Mouse (Mus musculus) adrenal gland, adult 8-10 months (tissue): Measurements from ENCODE around the gene Olfr1359. TPM values are rescaled to one million over a fixed set of nuclear protein-coding genes. Genes with fewer than 3 reads are reported as not detected.
"Not testable (repeated sequence)": the region's sequence is repeated elsewhere in the genome, so short reads cannot be mapped to it uniquely, and the experiment has no call there.

ENCODE experiments used
- DNase-seq: peaks from one replicate; pipeline ENCODE4 v3.0.0; 2022
- total RNA-seq, 4 experiments: library from RNA; stranded (reverse); gene quantifications; 2 replicates each; pipeline ENCODE4 v1.2.4; 2022

Gene Olfr1359
- total RNA-seq: not detected

DNA sequence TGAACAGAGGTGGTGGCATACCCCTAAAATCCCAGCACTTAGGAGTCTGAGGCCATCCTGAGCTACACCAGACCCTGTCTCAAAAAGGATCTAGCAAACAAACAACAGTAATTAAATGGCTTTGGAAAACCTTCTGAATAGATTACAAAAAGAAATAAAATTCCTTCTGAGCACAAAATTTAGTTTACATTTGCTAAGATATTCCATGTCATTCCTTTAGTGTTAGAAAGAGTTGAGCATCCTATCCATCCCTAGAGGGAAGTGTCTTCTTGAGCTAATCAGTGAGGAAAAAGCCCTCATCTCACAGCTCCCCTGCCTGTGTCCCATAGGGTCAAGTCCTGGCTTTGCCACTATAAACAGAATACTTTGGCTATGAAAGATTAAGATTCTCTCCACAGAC, at the start of gene Olfr1359:
Olfr1359 (plus strand) TSS at position 301 of the 400 bp plus-strand sequence.
- no peak for DNase-seq

DNA sequence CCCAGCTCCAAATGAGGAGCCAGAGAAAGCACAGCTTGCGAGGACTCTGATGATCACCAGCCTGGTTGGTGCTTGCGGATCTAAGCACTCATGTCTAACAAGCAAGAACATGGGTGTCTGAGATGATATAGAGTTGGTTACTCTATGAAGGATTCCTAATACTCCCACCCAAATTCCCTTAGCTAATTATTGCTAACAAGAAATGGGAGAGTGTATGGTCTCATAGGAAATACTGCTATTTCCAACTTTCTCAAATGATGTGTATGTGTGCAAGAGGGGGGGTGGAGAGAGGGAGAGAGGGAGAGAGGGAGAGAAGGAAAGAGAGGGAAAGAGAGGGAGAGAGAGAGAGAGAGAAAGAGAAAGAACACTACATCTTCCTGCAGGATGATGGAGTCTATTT, 34.6 kb upstream of the Olfr1359 start, which contains the start of gene Olfr1361:
Olfr1361 (minus strand) TSS at position 101 of the 400 bp plus-strand sequence.
- DNase-seq: no peak

DNA sequence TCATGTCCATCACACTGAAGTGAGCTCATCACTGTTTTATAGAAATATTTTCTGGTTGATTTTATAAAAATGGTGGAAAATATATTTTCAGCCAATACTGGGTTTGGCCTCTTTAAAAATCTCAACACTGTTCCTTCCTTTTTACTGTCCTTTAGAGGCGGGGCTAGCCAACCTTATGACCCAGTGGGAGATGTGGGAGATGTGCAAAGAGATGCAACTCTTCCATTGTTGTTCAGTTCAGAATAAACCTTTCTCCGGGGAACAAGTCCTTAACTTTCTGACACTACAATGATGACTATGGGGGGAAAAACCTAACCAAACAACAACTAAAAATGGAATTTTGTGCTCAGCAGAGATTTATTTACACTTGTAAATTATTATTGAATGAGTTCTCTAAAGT, 20.6 kb upstream of the Olfr1359 start, which contains the start of gene Olfr1360:
Olfr1360 (minus strand) TSS at position 101 of the 400 bp plus-strand sequence.
- no peak for DNase-seq

DNA sequence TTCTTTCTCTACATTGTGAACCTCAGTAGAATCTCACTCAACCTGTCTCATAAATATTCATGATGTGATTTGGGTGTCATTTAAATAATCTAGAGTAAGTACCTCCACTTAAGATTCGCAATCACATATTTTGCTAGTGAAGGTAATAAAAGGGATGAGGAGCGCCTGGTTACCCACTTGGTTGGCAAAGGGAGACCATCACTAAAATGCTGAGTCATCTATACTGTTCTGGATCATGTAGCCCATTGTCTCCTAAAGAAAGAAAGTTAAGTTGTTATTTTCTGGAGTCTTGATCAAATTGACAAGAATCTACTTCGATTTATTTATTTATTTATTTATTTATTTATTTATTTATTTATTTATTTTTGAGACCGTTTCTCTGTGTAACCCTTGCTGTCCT, 8.8 kb downstream of the Olfr1359 start:
- DNase-seq: no peak

DNA sequence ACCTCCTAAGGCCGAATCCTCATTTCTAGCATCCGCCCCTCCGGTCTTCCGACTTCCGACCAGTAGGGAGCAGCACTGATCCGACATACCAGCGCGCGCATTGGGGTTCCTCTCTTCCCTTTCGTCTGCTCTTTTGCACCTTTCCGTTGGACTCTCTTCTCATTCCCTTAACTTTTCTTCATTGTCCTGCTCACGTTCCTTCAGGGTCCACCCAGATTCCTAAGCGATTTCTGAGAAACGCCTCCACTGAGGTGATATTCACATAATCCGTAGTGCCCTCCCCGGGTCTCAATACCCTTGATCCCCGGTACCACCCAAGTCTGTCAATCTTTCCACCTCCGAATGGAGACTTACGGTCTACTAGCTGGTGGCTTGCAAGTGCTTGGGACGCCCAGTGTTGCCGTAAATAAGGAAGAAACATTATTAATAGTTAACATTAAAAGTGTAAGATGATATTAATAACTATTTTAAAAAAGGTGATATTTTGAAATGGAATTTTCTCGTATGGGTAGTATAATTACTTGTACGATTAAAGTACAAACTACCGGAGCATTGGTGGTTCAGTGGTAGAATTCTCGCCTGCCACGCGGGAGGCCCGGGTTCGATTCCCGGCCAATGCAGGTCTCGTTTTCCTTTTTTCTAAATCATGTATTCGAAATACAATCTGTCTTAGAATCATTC, 12.3 kb downstream of the Olfr1359 start:
- peak; percentile 81 for DNase-seq

DNA sequence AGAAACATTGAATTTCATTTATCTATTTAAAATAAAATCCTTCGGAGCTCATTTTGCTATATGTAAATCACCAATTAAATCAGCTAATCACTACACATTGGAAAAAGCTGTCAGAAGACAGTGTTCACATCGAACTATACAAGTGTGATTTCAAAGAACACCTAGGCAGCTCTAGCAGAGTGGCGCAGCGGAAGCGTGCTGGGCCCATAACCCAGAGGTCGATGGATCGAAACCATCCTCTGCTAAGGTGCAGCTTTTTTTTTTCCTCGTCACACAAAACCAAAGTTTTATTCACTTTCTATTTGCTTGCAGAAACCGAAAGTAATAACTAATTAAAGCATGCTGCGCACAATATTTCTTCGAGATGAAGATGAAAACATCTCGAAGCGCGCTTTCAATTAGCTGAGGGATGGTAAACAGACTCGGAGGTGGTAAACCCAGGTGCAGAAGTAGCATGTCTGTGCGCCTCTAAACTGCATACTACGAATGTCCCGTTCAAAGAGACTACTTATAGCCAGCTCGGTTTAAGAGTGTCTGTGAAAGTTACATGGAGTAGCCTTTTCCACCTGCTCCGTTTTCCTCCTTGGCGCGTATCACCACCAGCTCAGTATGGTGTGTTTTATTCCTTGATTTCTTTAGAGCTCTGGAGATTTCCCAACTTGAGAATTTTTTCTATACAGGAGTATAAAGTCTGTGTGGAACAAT, 13.1 kb downstream of the Olfr1359 start:
- DNase-seq: peak; percentile 62

DNA sequence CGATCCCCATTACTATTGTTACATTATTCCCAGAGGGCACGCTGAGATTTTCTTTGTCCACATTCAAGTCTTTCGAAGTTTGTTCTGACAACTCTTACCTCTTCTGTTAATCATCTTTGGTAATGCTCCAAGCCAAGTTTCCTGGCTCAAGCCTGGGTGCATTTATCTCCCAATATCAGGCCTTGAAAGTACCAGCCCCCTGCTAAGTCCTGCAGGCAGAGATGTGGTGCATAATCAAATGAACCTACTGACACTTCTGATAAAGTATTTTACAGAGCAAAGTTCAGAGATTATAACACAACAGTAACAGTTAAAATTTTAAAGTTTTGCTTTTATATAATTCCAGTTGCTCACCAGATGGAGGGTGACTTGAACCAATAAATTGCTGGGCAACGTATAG, 13.8 kb downstream of the Olfr1359 start:
- DNase-seq: no peak

DNA sequence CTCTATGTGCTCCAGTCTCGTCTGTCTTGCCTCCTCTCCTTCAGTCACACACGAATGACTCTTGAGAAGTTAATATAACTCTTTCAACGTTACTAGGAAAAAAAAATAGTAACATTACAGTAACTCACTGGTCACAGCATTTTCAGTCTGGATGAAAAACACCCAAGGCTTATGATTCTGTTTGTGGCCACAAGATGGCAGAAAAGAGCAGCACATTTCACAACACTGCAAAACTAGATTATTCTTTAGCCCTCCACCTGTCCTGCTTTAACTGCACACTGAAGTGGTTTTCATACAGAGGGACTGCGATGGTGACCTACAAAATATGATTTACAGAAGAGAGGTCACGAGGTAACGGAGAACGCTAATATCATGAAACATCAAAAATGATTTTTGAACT, 16.8 kb downstream of the Olfr1359 start:
- DNase-seq: peak; percentile 42

DNA sequence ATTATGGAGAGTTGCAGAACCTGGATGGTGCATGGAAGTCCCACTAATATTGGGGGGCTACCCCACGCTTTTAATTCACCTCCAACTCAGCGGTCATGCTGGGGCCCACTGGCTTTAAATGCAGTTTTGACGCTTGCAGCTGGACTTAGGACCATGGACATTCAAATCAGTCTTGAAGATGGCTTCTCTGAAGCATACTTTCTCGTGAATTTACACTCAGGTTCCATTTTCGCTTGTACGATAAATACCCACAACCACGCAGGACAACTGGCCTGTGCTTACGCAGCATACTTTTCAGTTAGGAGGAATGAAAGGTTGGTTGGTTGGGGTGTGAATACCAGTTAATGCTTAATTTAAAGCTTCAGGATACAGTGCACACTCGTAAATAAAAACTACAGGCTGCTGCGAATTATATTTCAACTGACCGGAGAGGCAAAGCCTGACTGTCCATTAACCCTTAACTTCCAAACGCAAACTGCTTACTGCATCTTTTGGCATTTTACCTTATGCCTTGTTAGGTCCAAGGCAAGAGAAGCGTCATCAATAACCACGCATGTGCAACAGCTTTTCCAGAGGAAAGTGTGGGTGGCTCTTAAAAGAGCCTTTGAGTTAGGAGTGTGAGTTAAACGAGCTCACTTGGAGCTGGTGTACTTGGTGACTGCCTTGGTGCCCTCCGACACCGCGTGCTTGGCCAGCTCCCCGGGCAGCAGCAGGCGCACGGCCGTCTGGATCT, 17.4 kb downstream of the Olfr1359 start:
- no peak for DNase-seq

DNA sequence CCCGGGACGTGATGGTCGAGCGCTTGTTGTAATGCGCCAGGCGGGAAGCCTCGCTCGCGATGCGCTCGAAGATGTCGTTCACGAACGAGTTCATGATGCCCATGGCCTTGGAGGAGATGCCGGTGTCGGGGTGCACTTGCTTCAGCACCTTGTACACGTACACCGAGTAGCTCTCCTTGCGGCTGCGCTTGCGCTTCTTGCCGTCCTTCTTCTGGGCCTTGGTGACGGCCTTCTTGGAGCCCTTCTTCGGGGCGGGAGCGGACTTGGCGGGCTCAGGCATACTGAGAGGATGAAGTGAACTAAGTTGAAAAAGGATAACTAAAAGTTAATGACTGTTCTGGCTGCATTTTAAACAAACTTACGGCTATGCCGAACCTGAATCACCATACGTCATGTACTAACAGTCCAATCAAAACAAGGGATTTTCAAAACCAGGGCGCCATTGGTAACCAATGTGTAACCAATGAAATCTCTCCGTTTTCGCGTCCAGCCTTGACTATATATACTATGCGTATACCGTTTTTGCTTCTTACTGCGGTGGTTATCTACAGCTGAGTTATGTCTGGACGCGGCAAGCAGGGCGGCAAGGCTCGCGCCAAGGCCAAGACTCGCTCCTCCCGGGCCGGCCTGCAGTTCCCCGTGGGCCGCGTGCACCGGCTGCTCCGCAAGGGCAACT, 18.1 kb downstream of the Olfr1359 start, which contains the start of the genes Hist1h2bl and Hist1h2ai:
Hist1h2bl (minus strand) TSS at position 280 of the 676 bp plus-strand sequence.
Hist1h2ai (plus strand) TSS at position 559 of the 676 bp plus-strand sequence.
- DNase-seq: peak; percentile 73

DNA sequence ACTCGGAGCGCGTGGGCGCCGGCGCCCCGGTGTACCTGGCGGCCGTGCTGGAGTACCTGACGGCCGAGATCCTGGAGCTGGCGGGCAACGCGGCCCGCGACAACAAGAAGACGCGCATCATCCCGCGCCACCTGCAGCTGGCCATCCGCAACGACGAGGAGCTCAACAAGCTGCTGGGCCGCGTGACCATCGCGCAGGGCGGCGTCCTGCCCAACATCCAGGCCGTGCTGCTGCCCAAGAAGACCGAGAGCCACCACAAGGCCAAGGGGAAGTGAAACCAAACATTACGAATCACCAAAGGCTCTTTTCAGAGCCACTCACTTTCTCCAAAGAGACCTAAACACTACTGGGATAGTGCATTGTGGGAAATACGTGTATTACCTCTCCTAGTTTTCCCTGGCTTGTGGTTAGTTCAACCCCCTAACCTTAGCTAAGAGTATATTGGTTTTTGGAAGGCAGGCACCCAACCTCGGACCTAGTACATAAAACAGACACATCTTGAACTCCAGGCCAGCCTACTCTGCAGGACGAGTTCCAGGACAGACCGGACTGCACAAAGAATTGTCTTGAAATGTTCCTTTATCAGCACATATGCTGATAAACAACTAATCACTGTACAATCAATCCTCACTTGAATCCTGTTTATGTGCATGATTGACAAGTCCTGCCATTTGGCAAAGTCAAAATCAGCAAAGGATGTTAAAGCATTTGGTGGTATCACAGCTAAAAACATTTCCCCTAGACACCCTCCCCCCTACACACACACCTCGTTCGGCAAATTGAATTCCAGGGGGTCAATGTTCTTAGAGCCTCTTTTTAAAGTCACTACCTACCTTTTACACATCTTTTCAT, 18.9 kb downstream of the Olfr1359 start:
- not testable (repeated sequence) for DNase-seq

DNA sequence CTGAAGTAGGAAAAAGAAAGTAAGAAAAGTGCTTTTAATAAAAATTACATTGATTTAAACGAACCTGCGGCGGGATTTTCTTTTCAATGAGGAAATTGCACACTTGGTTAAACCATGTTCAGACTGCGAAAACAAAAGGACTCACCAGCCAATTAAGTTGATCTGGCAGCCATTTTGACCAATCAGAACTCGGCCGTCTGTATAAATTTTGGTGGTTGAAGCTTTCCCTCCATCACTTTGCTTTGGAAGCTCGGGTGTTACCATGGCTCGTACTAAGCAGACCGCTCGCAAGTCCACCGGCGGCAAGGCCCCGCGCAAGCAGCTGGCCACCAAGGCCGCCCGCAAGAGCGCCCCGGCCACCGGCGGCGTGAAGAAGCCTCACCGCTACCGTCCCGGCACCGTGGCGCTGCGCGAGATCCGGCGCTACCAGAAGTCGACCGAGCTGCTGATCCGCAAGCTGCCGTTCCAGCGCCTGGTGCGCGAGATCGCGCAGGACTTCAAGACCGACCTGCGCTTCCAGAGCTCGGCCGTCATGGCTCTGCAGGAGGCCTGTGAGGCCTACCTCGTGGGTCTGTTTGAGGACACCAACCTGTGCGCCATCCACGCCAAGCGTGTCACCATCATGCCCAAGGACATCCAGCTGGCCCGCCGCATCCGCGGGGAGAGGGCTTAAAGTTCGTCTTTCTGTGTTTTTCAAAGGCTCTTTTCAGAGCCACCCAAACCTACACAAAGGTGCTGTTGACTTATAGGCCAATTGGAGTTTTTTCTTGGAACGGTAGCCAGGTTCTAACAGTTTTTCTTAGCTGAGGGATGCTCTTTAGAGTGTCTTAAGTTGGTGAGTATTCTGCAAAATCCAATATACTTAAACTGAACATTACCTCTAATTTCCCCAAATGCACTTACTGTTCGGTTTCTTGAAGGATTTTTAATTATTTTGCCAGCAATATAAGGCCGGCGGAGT, 19.8 kb downstream of the Olfr1359 start, which contains the start of gene Hist1h3h:
Hist1h3h (plus strand) TSS at position 263 of the 961 bp plus-strand sequence.
- peak; percentile 68 for DNase-seq

DNA sequence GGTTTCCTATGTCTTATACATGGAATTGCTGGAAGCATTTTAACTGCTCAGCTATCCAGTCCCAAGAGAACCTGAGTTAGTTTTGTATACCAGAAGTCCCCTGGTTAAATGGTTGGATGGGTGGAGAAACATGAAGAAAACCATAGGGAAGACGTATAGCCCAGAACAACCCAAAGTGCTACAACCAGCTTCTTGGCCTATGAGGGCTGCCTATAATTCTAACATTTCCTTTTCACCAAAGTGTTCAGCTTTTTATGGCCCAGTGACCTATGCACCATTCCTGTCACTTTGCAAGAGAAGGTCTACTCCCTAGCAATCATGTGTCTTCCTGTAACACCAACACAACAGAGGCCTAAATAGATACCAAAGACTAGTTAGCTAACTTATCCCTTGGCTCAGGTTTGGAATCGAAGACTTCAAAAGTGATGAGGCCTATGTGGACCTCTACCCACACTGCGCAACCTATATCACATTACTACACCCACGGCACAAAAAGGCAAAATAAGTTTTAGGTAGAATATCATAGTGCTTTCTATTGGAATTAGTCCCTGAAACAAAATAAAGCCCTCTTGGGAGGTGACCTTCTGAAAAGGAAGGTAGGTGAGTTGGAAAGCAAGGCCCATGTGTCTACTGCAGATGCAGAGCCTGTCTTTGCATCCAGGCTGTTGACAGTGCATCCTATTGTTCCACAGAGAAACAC, 20.6 kb downstream of the Olfr1359 start:
- DNase-seq: no peak

DNA sequence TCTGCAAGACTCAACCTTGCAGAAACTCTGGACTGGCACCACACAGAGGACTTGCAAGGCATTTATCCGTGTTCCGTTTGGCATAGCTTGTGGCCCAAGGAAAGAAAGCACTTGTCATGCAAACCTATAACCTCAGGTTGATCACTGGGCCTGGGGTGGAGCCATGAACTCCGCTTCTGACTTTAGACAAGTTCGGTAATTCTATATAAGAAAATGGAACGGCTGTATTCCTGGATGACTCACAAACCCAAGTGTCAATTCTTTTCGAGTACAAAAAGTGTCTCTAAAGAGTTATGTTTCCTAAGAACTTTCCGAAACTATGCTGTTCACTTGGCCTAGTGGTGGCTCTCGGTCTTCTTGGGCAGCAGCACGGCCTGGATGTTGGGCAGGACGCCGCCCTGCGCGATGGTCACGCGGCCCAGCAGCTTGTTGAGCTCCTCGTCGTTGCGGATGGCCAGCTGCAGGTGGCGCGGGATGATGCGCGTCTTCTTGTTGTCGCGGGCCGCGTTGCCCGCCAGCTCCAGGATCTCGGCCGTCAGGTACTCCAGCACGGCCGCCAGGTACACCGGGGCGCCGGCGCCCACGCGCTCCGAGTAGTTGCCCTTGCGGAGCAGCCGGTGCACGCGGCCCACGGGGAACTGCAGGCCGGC, 23.3 kb downstream of the Olfr1359 start:
- DNase-seq: not testable (repeated sequence)

DNA sequence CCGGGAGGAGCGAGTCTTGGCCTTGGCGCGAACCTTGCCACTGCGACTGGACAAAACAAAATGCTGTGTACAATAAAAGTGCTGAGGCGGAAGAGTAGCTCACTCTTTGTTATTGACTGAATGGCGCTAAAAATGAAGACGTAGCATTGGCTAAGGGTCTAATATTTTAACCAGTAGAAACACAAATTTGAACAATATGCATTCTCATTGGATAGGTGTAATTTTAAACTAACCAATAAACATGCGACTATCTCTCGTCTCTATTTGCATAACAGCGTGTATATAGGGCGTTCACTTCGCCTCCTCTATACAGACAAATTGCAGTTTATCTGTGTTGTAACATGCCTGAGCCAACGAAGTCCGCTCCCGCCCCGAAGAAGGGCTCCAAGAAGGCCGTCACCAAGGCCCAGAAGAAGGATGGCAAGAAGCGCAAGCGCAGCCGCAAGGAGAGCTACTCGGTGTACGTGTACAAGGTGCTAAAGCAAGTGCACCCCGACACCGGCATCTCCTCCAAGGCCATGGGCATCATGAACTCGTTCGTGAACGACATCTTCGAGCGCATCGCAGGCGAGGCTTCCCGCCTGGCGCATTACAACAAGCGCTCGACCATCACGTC, 24.0 kb downstream of the Olfr1359 start, which contains the start of gene Hist1h2bm:
Hist1h2bm (plus strand) TSS at position 288 of the 616 bp plus-strand sequence.
- peak; percentile 43 for DNase-seq

DNA sequence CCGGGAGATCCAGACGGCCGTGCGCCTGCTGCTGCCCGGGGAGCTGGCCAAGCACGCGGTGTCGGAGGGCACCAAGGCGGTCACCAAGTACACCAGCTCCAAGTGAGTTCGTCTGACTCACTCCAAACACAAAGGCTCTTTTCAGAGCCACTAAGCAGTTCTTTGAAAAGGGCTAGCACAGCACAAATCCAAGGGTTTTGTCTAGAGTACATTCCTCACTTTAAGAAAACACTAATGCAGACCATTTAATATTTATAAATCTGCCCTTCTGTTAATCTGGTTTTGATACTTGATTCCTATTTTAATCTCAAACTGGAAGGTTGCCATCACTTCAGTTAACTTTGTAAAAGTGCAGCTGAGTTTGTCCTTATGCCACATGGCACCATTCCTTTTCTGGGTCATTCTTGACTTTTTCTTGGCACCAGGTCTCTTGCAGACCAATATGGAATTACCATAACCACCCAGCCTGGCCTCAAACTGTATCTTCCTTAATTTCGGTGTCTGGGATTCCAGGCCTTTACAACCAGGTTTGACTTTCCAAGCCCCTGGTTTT, 24.5 kb downstream of the Olfr1359 start:
- no peak for DNase-seq

DNA sequence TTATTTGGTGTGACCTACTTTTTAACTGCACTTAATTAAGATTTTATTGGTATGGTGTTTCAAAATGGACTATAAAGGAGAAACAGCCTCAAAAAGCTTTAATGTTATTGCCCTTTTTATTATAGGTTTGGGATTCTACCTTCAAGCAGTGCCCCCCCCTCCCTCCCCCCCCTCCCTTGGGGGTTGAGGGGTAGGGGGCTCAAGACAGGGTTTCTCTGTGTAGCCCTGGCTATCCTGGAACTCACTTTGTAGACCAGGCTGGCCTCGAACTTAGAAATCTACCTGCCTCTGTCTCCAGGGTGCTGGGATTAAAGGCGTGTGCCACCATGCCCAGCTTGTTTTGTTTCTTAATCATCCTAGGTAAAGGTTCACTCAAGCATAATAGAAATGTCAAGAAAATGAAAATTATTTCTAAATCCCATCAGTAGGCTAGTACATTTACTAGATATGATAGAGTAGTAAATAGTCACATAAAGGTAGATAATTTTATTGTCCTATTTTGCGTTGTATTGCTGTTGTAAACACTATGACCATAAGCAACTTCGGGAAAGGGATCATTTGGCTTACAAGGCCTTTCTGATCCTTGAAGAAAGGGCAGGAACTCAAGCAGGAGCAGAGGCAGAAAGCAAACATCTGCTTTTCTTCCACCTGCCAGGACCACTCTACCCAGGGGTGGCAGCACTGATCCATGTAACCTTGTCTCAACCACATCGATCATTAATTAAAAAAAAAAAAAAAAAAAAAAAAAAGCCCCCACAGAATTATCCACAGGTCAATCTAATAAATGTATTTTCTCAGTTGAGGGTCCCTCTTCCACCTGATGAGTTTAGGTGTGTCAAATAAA, 25.3 kb downstream of the Olfr1359 start:
- DNase-seq: no peak
